Mouse (Mus musculus) cortical plate, adult 2 months (tissue): Measurements from ENCODE around the gene Pcyox1. TPM values are rescaled to one million over a fixed set of nuclear protein-coding genes. Genes with fewer than 3 reads are reported as not detected.

Source experiments
- H3K27ac ChIP-seq: fragments of 200-500 bp; 2 replicates; pipeline ENCODE4 v1.5.1; 2012; ENCODE audit warnings: low read length, control low read depth, inconsistent platforms; ENCODE audit not compliant: insufficient read depth
- H3K4me1 ChIP-seq: fragments of 200-500 bp; 2 replicates; pipeline ENCODE4 v1.6.1; 2011; ENCODE audit warnings: low read length; ENCODE audit not compliant: control insufficient read depth, insufficient read depth
- H3K4me3 ChIP-seq: fragments of 200-500 bp; 2 replicates; pipeline ENCODE4 v1.5.1; 2011; ENCODE audit warnings: mild to moderate bottlenecking, low read length, control low read depth; ENCODE audit not compliant: insufficient read depth
- CTCF ChIP-seq: fragments of 200-500 bp; IDR thresholded peaks from 2 replicates; pipeline ENCODE4 v1.5.1; 2011; ENCODE audit warnings: mild to moderate bottlenecking, control low read depth, low read length; ENCODE audit not compliant: insufficient read depth; ENCODE audit errors: extremely low read depth
- POLR2A ChIP-seq: fragments of 200-500 bp; IDR thresholded peaks from 2 replicates; pipeline ENCODE4 v1.6.1; 2011; ENCODE audit warnings: mild to moderate bottlenecking, low read length, control low read depth; ENCODE audit not compliant: insufficient read depth; ENCODE audit errors: extremely low read depth
- polyA plus RNA-seq: library from polyadenylated mRNA; depleted of rRNA; stranded (reverse); fragments of >200 nt; gene quantifications from 2 replicates; pipeline ENCODE4 v1.2.3, GENCODE M21; 2012

Gene Pcyox1
- polyA plus RNA-seq, 1 experiment = 64.9 TPM

- Histone ChIP-seq H3K4me1 (no peaks in the 10 kb centered on the region), H3K4me3 (no peak overlapping the region), H3K27ac (no peak overlapping the region)
- TF ChIP-seq POLR2A (no peak), CTCF (no peak)
Measured at GRCm38 (mm10) chr6:86419239-86419638, 22.3 kb upstream of the Pcyox1 start.

DNA sequence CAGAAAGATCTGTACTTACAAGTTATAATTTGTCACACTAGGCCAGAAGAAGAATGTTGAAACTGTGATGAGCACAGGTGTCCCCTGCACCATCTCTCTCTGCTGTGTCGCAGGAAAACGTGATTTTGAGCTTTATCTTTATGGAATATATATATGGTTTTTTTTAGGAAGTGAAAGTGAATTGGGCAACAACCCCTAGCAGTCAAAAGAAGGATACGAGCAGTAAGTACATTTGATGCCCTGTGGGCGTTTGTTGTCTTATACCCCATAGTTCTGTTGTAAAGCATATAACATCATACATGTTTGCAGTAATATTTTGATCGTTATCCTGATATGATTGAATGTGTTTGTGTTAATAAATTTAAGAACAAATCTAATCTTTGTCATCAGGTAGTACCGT, 21.8 kb upstream of the Pcyox1 start:
- no peaks in the 10 kb centered on the region for H3K4me1 ChIP-seq
- H3K4me3 ChIP-seq = no peak overlapping the region
- no peak overlapping the region for H3K27ac ChIP-seq
- TF ChIP-seq POLR2A (no peak), CTCF (no peak)

- Histone ChIP-seq H3K4me1 (peaks cover 3% of the 10 kb centered on the region; the same call in 1 of the 2 replicates), H3K27ac (no peak overlapping the region), H3K4me3 (no peak overlapping the region; the same call in 1 of the 2 replicates)
- TF ChIP-seq CTCF (no peak), POLR2A (no peak)
Measured at GRCm38 (mm10) chr6:86406306-86406705, 9.4 kb upstream of the Pcyox1 start.

- Histone ChIP-seq H3K4me1 (peaks cover 3% of the 10 kb centered on the region; the same call in 1 of the 2 replicates), H3K27ac (0 out of 2 replicates have a peak overlapping the region, but pooled peaks have one; percentile 8), H3K4me3 (peak overlapping the region; percentile 74)
- TF ChIP-seq CTCF (no peak), POLR2A (no peak)
Measured at GRCm38 (mm10) chr6:86404996-86405395, 8.0 kb upstream of the Pcyox1 start.

GRCm38 (mm10) chr6:86404100-86404861, 7.3 kb upstream of the Pcyox1 start, which contains the start of gene Tia1:
TSS of gene Tia1 (plus strand) at chr6:86404219.
- H3K4me1 ChIP-seq = peaks cover 3% of the 10 kb centered on the region; the same call in 1 of the 2 replicates
- H3K4me3 ChIP-seq = peak within 1 kb of the TSS; percentile 74
- H3K27ac ChIP-seq = peak within 1 kb of the TSS; percentile 93
- TF ChIP-seq CTCF (no peak), POLR2A (peak; percentile 69)

- TF ChIP-seq POLR2A (no peak), CTCF (no peak)
- Histone ChIP-seq H3K4me1 (peaks cover 3% of the 10 kb centered on the region; the same call in 1 of the 2 replicates), H3K4me3 (peak overlapping the region; percentile 74; the same call in 1 of the 2 replicates), H3K27ac (no peak overlapping the region)
Measured at GRCm38 (mm10) chr6:86403728-86404099, 6.8 kb upstream of the Pcyox1 start.

GRCm38 (mm10) chr6:86402681-86403607, 6.0 kb upstream of the Pcyox1 start:
- no peak overlapping the region for H3K27ac ChIP-seq
- peaks cover 3% of the 10 kb centered on the region; the same call in 1 of the 2 replicates for H3K4me1 ChIP-seq
- TF ChIP-seq POLR2A = no peak
- no peak for TF ChIP-seq CTCF
- peak overlapping the region; percentile 74 for H3K4me3 ChIP-seq

DNA sequence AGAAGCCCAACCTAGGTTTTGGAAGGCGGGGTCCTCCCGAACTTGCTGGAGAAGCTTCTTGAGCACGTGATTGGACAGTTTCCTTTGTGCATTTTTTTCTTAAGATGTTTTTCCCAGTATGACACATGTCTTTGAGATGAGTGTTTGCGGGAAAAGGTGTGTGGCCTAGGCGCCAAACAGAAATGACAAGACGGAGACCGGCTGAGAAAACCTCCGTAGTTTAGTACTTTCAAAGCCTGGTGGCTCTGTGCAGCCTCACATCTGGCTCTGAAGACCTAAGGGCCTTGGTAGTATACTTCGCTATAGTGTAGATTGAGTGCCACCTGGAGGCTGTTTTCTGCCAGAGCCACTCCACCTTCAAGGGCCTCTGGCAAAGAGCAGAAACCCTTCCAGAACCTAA, 4.0 kb upstream of the Pcyox1 start:
- TF ChIP-seq CTCF = peak; percentile 58
- no peak for TF ChIP-seq POLR2A
- H3K4me1 ChIP-seq = peaks cover 2% of the 10 kb centered on the region; the same call in 1 of the 2 replicates
- H3K27ac ChIP-seq = no peak overlapping the region
- no peak overlapping the region for H3K4me3 ChIP-seq

DNA sequence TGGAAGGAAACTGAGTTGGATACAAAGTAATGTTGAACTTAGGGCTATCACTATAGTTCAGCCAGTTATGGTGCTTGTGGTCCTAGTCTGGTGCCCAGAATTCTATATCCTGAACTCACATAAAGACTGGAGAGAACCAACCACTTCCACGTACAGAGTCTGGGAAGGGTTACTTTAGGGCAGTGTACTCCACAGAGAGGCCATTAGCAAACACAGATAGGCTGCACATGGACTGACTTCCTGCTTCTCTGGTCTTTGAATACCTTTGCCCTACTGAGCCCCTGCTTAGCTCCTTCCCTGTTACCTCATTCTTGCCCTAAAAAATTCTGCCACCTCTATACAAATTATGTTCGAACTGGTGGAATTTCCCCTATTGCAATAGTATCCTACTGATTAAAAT, 3.0 kb upstream of the Pcyox1 start:
- peaks cover 1% of the 10 kb centered on the region; the same call in 1 of the 2 replicates for H3K4me1 ChIP-seq
- no peak overlapping the region for H3K4me3 ChIP-seq
- no peak overlapping the region for H3K27ac ChIP-seq
- TF ChIP-seq POLR2A (no peak), CTCF (no peak)
